Mouse (Mus musculus): Measurements from ENCODE around the gene Hoxa3. TPM values are rescaled to one million over a fixed set of nuclear protein-coding genes. Genes with fewer than 3 reads are reported as not detected.

Gene Hoxa3
- polyA plus RNA-seq, 1 experiment from 2014 or later, result 8.2 TPM

GRCm38 (mm10) chr6:52160511-52161335 is 52.4 kb downstream of the Hoxa3 start:
- H3K9ac ChIP-seq (replicated peaks; ENCODE audit: low read length), result peak overlapping the region; percentile 56
- peak overlapping the region; percentile 84 for H3K27ac ChIP-seq (ENCODE audit: low read length)
- no peaks in the 10 kb centered on the region for H3K36me3 ChIP-seq (ENCODE audit: insufficient read depth, low read length)
- H3K4me3 ChIP-seq (ENCODE audit: low read length), result peak overlapping the region; percentile 79
- peak overlapping the region; percentile 89 for H3K4me2 ChIP-seq (replicated peaks; ENCODE audit: low read depth, low read length)
- WGBS, result 1% methylated on average over 30 of the region's 30 CpGs
- peaks cover 73% of the 10 kb centered on the region for H3K4me1 ChIP-seq (ENCODE audit: insufficient read depth, low read length)
- no peaks in the 10 kb centered on the region for H3K9me3 ChIP-seq (ENCODE audit: low read length)
- ATAC-seq (ENCODE audit: low FRiP score, low TSS enrichment), result peak; percentile 36
- peaks cover 20% of the 10 kb centered on the region for H3K27me3 ChIP-seq (ENCODE audit: insufficient read depth, low read length)

GRCm38 (mm10) chr6:52159979-52160378 is 53.2 kb downstream of the Hoxa3 start:
- H3K9ac ChIP-seq (replicated peaks; ENCODE audit: low read length), result peak overlapping the region; percentile 56
- no peak for ATAC-seq (ENCODE audit: low FRiP score, low TSS enrichment)
- H3K4me2 ChIP-seq (replicated peaks; ENCODE audit: low read depth, low read length), result peak overlapping the region; percentile 89
- peak overlapping the region; percentile 84 for H3K27ac ChIP-seq (ENCODE audit: low read length)
- H3K36me3 ChIP-seq (ENCODE audit: insufficient read depth, low read length), result no peaks in the 10 kb centered on the region
- H3K27me3 ChIP-seq (ENCODE audit: insufficient read depth, low read length), result peaks cover 26% of the 10 kb centered on the region
- peak overlapping the region; percentile 79 for H3K4me3 ChIP-seq (ENCODE audit: low read length)
- H3K4me1 ChIP-seq (ENCODE audit: insufficient read depth, low read length), result peaks cover 66% of the 10 kb centered on the region
- 11% methylated on average over 9 of the region's 9 CpGs for WGBS
- H3K9me3 ChIP-seq (ENCODE audit: low read length), result no peaks in the 10 kb centered on the region

- WGBS, result 9% methylated on average over 12 of the region's 12 CpGs
- Histone ChIP-seq H3K27me3 (ENCODE audit: insufficient read depth, low read length) (peaks cover 33% of the 10 kb centered on the region), H3K36me3 (ENCODE audit: insufficient read depth, low read length) (no peaks in the 10 kb centered on the region), H3K9ac (replicated peaks; ENCODE audit: low read length) (peak overlapping the region; percentile 80), H3K4me3 (ENCODE audit: low read length) (peak overlapping the region; percentile 79), H3K9me3 (ENCODE audit: low read length) (no peaks in the 10 kb centered on the region), H3K27ac (ENCODE audit: low read length) (peak overlapping the region; percentile 84), H3K4me2 (replicated peaks; ENCODE audit: low read depth, low read length) (peak overlapping the region; percentile 89), H3K4me1 (ENCODE audit: insufficient read depth, low read length) (peaks cover 59% of the 10 kb centered on the region)
- ATAC-seq (ENCODE audit: low FRiP score, low TSS enrichment), result no peak; the same call in 1 of the 2 replicates
Measured at GRCm38 (mm10) chr6:52159164-52159761, 53.9 kb downstream of the Hoxa3 start.

GRCm38 (mm10) chr6:52158276-52159051 is 54.7 kb downstream of the Hoxa3 start, which contains the start of gene Hoxa1:
Hoxa1 (minus strand) TSS chr6:52158317.
- Histone ChIP-seq H3K27ac (ENCODE audit: low read length) (peak within 1 kb of the TSS; percentile 84), H3K27me3 (ENCODE audit: insufficient read depth, low read length) (peaks cover 37% of the 10 kb centered on the region), H3K36me3 (ENCODE audit: insufficient read depth, low read length) (no peaks in the 10 kb centered on the region), H3K4me2 (replicated peaks; ENCODE audit: low read depth, low read length) (peak within 1 kb of the TSS; percentile 89), H3K9me3 (ENCODE audit: low read length) (no peaks in the 10 kb centered on the region), H3K4me1 (ENCODE audit: insufficient read depth, low read length) (peaks cover 51% of the 10 kb centered on the region), H3K9ac (replicated peaks; ENCODE audit: low read length) (peak within 1 kb of the TSS; percentile 80), H3K4me3 (ENCODE audit: low read length) (peak within 1 kb of the TSS; percentile 79)
- ATAC-seq (ENCODE audit: low FRiP score, low TSS enrichment), result peak; percentile 85
- under 1% methylated on average over 55 of the region's 55 CpGs for WGBS

- WGBS, result 1% methylated on average over 32 of the region's 32 CpGs
- H3K27me3 ChIP-seq (ENCODE audit: insufficient read depth, low read length), result peaks cover 44% of the 10 kb centered on the region
- H3K4me2 ChIP-seq (replicated peaks; ENCODE audit: low read depth, low read length), result peak overlapping the region; percentile 89
- no peak overlapping the region for H3K27ac ChIP-seq (ENCODE audit: low read length)
- peak overlapping the region; percentile 43; the same call in 1 of the 2 replicates for H3K9ac ChIP-seq (replicated peaks; ENCODE audit: low read length)
- H3K4me3 ChIP-seq (ENCODE audit: low read length), result peak overlapping the region; percentile 79
- no peak for ATAC-seq (ENCODE audit: low FRiP score, low TSS enrichment)
- no peaks in the 10 kb centered on the region for H3K9me3 ChIP-seq (ENCODE audit: low read length)
- peaks cover 49% of the 10 kb centered on the region for H3K4me1 ChIP-seq (ENCODE audit: insufficient read depth, low read length)
- no peaks in the 10 kb centered on the region for H3K36me3 ChIP-seq (ENCODE audit: insufficient read depth, low read length)
Measured at GRCm38 (mm10) chr6:52157466-52158275, 55.5 kb downstream of the Hoxa3 start.

GRCm38 (mm10) chr6:52156551-52157200 is 56.5 kb downstream of the Hoxa3 start:
- Histone ChIP-seq H3K9me3 (ENCODE audit: low read length) (no peaks in the 10 kb centered on the region), H3K27me3 (ENCODE audit: insufficient read depth, low read length) (peaks cover 52% of the 10 kb centered on the region), H3K4me3 (ENCODE audit: low read length) (peak overlapping the region; percentile 5; the same call in 1 of the 2 replicates), H3K27ac (ENCODE audit: low read length) (no peak overlapping the region), H3K9ac (replicated peaks; ENCODE audit: low read length) (no peak overlapping the region), H3K4me2 (replicated peaks; ENCODE audit: low read depth, low read length) (no peak overlapping the region), H3K4me1 (ENCODE audit: insufficient read depth, low read length) (peaks cover 40% of the 10 kb centered on the region), H3K36me3 (ENCODE audit: insufficient read depth, low read length) (no peaks in the 10 kb centered on the region)
- WGBS, result 12% methylated on average over 20 of the region's 20 CpGs
- no peak for ATAC-seq (ENCODE audit: low FRiP score, low TSS enrichment)

- H3K4me3 ChIP-seq (ENCODE audit: low read length), result no peak overlapping the region
- H3K27ac ChIP-seq (ENCODE audit: low read length), result no peak overlapping the region
- no peaks in the 10 kb centered on the region for H3K36me3 ChIP-seq (ENCODE audit: insufficient read depth, low read length)
- 77% methylated on average over 3 of the region's 3 CpGs for WGBS
- H3K9ac ChIP-seq (replicated peaks; ENCODE audit: low read length), result no peak overlapping the region
- peaks cover 35% of the 10 kb centered on the region for H3K4me1 ChIP-seq (ENCODE audit: insufficient read depth, low read length)
- no peak overlapping the region for H3K4me2 ChIP-seq (replicated peaks; ENCODE audit: low read depth, low read length)
- ATAC-seq (ENCODE audit: low FRiP score, low TSS enrichment), result no peak
- peaks cover 59% of the 10 kb centered on the region for H3K27me3 ChIP-seq (ENCODE audit: insufficient read depth, low read length)
- no peaks in the 10 kb centered on the region for H3K9me3 ChIP-seq (ENCODE audit: low read length)
Measured at GRCm38 (mm10) chr6:52155471-52155870, 57.7 kb downstream of the Hoxa3 start.

- Histone ChIP-seq H3K4me3 (ENCODE audit: low read length) (no peak overlapping the region), H3K4me1 (ENCODE audit: insufficient read depth, low read length) (peaks cover 23% of the 10 kb centered on the region), H3K27ac (ENCODE audit: low read length) (no peak overlapping the region), H3K9me3 (ENCODE audit: low read length) (0 out of 2 replicates have a peak, but pooled peaks cover 4% of the 10 kb centered on the region), H3K27me3 (ENCODE audit: insufficient read depth, low read length) (peaks cover 70% of the 10 kb centered on the region), H3K4me2 (replicated peaks; ENCODE audit: low read depth, low read length) (no peak overlapping the region), H3K9ac (replicated peaks; ENCODE audit: low read length) (no peak overlapping the region), H3K36me3 (ENCODE audit: insufficient read depth, low read length) (no peaks in the 10 kb centered on the region)
- no peak for ATAC-seq (ENCODE audit: low FRiP score, low TSS enrichment)
- WGBS, result 56% methylated on average over 5 of the region's 5 CpGs
Measured at GRCm38 (mm10) chr6:52154044-52154443, 59.1 kb downstream of the Hoxa3 start.
